Mouse (Mus musculus): ENCODE results near the gene Ttc26. TPM values are rescaled to one million over a fixed set of nuclear protein-coding genes. Genes with fewer than 3 reads are reported as not detected.
A peak's percentile ranks its signal among the peaks of the same experiment; 100 is the strongest.

The Ttc26 gene
- 8.6 and 12.8 TPM in 2 replicates for total RNA-seq (2017)

DNA sequence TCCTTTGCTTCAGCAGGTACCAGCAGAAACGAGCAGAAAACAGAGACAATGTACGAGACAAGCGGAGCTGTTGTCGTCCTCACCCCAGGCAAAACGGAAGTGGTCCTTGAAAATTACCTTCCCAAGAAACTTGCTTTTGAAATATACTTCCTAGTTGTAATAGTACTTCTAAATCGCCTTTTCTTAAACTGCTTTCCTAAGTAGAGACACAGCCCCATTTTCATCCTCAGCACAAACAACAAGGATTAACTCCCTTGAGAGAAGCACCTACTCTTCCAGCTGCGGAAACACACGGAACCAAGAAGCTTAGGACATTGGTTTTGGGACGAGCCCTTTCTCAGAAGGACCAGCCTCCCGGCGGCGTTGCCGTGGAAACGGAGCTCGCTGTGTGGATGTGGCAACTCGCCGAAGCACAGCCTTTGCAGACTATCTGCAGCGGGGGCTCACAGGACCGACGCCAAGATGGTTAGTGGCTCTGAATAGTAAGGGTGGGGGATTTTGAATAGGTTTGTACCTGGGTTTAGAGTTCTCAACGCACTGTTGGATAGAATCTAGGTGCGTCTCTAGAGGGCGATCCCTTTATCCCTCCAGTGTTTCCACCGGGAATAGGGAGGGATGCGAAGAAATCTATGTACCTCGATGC, at the start of gene Ttc26:
Gene Ttc26, plus strand, starts transcription at position 341 of the 643 bp plus-strand sequence.
- ATAC-seq (replicated peaks in 1 of 2; ENCODE audit: insufficient read depth in 1 of 2, low FRiP score in 2 of 2, low TSS enrichment in 1 of 2, low read depth in 1 of 2, poor library complexity in 2 of 2, severe bottlenecking in 2 of 2) = peak; percentile 96 to 99

DNA sequence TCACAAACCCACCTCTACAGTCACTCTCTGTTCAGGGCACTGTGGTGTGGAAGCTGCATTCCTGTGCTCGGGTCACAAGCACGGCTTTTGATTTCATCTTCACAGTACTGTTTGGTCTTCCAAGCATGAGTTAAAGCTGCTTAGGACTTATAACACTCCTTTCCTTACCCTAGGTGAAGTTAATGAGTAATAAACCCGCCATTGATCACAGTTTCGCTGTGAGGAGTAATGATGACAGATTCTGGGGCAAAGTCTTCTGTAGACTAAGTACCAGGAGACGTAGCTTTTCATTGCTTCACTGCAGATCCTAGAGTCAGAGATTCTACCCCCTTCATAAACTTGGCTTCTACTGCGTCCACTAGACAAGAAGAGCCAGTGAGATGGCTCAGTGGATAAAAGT, 46.0 kb upstream of the Ttc26 start:
- no peak for ATAC-seq (replicated peaks in 1 of 2; ENCODE audit: insufficient read depth in 1 of 2, low FRiP score in 2 of 2, low TSS enrichment in 1 of 2, low read depth in 1 of 2, poor library complexity in 2 of 2, severe bottlenecking in 2 of 2)

DNA sequence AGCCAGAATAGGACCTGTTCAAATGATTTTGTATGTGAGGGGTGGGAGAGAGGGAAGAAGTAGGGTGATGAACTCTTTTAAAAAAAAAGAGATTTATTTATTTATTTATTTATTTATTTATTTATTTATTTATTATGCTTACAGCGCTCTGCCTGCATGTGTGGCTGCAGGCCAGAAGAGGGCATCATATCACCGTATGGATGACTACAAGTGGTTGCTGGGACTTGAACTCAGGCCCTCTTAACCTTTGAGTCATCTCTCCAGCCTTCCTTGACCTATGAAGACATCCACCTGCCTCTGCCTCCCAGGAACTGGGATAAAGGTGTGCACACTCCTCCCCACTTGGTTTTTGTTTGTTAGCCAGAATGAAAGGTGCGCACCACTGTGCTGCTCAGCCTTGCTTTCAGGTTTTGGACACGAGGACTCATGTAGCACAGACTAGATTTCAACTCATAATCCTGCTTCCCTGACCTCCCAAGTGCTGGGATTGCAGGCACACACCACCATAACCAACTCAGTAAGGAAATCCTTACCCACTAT, 44.0 kb upstream of the Ttc26 start:
- no peak for ATAC-seq (replicated peaks in 1 of 2; ENCODE audit: insufficient read depth in 1 of 2, low FRiP score in 2 of 2, low TSS enrichment in 1 of 2, low read depth in 1 of 2, poor library complexity in 2 of 2, severe bottlenecking in 2 of 2)

- ATAC-seq (replicated peaks in 1 of 2; ENCODE audit: insufficient read depth in 1 of 2, low FRiP score in 2 of 2, low TSS enrichment in 1 of 2, low read depth in 1 of 2, poor library complexity in 2 of 2, severe bottlenecking in 2 of 2) = no peak
Measured at GRCm38 (mm10) chr6:38337951-38338350, 43.3 kb upstream of the Ttc26 start.

GRCm38 (mm10) chr6:38339078-38339477, 42.2 kb upstream of the Ttc26 start:
- ATAC-seq (replicated peaks in 1 of 2; ENCODE audit: insufficient read depth in 1 of 2, low FRiP score in 2 of 2, low TSS enrichment in 1 of 2, low read depth in 1 of 2, poor library complexity in 2 of 2, severe bottlenecking in 2 of 2) = no peak

DNA sequence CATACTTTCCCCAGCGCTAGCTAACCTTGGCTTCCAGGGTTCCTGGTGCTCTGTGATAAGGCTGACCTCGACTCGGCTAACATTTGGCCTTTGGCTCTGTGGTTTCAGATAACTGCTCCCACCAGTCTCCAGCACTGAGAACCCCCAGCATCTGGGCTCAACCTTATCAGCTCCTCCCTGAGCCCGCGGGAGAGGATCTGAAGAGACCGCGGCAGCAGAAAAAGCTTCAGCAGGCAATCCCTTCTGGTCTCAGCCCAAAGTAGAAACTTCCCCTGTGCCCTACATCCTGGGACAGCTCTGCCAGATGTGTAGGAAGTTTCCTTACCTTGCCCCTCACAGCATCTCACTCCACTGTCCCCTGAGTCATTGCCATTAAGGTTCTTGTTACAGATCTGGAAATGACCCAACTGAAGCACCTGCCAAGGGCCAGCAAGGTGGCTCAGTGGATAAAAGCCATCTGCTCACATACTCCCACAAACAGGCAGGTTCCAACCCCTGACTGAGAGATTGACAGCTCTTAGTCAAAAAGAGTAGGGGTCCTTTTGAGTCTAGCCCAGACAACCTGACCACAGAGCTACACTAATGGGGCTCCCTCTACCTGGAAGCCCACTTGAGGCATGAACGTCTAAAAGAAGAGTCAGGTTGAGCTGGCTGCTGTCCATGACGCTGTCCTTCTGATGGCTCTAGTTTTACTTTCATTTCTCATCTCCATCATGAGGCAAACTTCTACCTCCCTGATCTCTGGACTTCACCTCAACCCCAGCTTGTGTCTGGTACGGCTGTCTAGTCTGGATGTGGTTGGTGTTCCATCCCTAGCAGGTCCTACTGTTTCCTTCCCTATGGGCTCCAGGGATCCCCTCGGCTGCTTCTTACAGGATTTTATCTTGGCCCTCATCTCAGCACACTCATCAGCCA, 39.3 kb upstream of the Ttc26 start:
- peak; percentile 43 to 60 for ATAC-seq (replicated peaks in 1 of 2; ENCODE audit: insufficient read depth in 1 of 2, low FRiP score in 2 of 2, low TSS enrichment in 1 of 2, low read depth in 1 of 2, poor library complexity in 2 of 2, severe bottlenecking in 2 of 2)

DNA sequence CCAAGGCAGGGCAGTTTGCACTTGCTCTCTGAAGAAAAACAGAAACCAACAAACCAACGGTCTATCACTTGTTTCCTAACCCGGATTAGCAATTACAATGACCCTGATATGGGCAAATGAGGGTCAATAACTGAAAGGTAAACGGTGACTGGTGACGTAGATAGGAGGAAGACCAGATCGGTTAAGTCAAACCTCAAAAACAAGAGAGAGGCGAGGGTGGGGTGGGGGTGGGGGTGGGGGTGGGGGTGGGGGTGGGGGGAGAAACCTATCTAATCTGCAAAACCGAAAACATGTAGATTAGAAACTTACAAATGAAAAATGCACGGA, 38.6 kb upstream of the Ttc26 start:
- ATAC-seq (replicated peaks in 1 of 2; ENCODE audit: insufficient read depth in 1 of 2, low FRiP score in 2 of 2, low TSS enrichment in 1 of 2, low read depth in 1 of 2, poor library complexity in 2 of 2, severe bottlenecking in 2 of 2) = no peak

GRCm38 (mm10) chr6:38343581-38343980, 37.7 kb upstream of the Ttc26 start:
- ATAC-seq (replicated peaks in 1 of 2; ENCODE audit: insufficient read depth in 1 of 2, low FRiP score in 2 of 2, low TSS enrichment in 1 of 2, low read depth in 1 of 2, poor library complexity in 2 of 2, severe bottlenecking in 2 of 2) = no peak

GRCm38 (mm10) chr6:38344006-38344670, 37.1 kb upstream of the Ttc26 start:
- no peak for ATAC-seq (replicated peaks in 1 of 2; ENCODE audit: insufficient read depth in 1 of 2, low FRiP score in 2 of 2, low TSS enrichment in 1 of 2, low read depth in 1 of 2, poor library complexity in 2 of 2, severe bottlenecking in 2 of 2)

- peak in 1 of 2 experiments; percentile 40; a peak in 1 of 4 replicates for ATAC-seq (replicated peaks in 1 of 2; ENCODE audit: insufficient read depth in 1 of 2, low FRiP score in 2 of 2, low TSS enrichment in 1 of 2, low read depth in 1 of 2, poor library complexity in 2 of 2, severe bottlenecking in 2 of 2)
Measured at GRCm38 (mm10) chr6:38345796-38346195, 35.5 kb upstream of the Ttc26 start.

DNA sequence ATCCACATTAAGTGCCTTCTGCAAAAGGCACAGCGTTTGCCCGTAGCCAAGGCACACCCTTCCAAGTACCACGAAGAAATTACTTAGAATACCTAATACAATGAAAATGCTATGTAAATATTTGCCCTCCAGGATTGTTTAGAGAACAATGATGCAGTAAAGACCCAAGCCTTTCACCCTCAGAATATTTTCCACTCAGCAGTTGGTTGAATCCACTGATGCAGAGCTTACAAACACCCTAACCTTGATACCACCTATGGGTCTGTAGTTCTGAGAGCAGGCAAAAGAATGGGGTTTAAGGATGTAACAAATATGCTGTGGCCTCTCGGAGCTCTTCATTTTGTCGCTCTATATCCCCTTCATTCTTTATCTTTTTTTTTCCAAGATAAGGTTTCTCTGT, 33.4 kb upstream of the Ttc26 start:
- ATAC-seq (replicated peaks in 1 of 2; ENCODE audit: insufficient read depth in 1 of 2, low FRiP score in 2 of 2, low TSS enrichment in 1 of 2, low read depth in 1 of 2, poor library complexity in 2 of 2, severe bottlenecking in 2 of 2) = no peak

- no peak for ATAC-seq (replicated peaks in 1 of 2; ENCODE audit: insufficient read depth in 1 of 2, low FRiP score in 2 of 2, low TSS enrichment in 1 of 2, low read depth in 1 of 2, poor library complexity in 2 of 2, severe bottlenecking in 2 of 2)
Measured at GRCm38 (mm10) chr6:38348811-38349453, 32.3 kb upstream of the Ttc26 start.

DNA sequence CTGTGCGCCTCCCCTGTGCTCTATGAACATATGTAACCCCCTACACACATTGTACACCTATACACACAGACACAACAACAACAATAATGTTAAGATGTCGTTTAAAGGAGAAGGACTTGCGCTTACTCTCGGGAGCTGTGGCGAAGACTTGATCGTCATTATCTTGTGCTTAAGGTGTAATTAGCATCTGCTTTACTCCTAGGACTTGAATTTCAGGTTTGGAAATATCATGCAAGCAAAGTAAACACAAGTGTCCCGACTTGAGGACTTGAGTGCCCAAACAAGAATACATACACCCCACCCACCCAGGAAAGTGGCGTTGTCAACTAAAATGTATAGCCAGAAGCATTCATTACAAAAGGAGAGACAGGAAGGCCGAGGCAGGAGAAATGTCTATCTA, 31.5 kb upstream of the Ttc26 start:
- no peak for ATAC-seq (replicated peaks in 1 of 2; ENCODE audit: insufficient read depth in 1 of 2, low FRiP score in 2 of 2, low TSS enrichment in 1 of 2, low read depth in 1 of 2, poor library complexity in 2 of 2, severe bottlenecking in 2 of 2)

- ATAC-seq (replicated peaks in 1 of 2; ENCODE audit: insufficient read depth in 1 of 2, low FRiP score in 2 of 2, low TSS enrichment in 1 of 2, low read depth in 1 of 2, poor library complexity in 2 of 2, severe bottlenecking in 2 of 2) = peak in 1 of 2 experiments; percentile 33; a peak in 1 of 4 replicates
Measured at GRCm38 (mm10) chr6:38351930-38352329, 29.3 kb upstream of the Ttc26 start.

DNA sequence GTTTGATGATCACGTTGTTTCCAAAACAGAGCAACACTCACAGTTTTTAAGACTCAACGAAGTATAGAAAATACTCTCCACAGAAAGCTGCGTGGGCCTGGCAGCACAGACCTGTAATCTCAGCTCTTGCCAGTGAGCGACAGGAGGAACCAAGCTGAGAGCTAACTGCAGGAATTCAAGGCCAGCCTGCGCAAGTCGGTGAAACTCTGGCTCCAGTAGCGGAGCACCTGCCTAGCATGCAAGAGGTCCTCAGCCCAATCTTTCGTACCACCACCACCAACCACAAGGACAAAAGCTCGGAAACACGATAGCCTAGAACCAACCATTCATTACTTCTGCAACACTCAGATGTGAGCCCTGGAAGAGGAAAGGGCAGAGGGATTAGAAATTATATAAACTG, 28.8 kb upstream of the Ttc26 start:
- ATAC-seq (replicated peaks in 1 of 2; ENCODE audit: insufficient read depth in 1 of 2, low FRiP score in 2 of 2, low TSS enrichment in 1 of 2, low read depth in 1 of 2, poor library complexity in 2 of 2, severe bottlenecking in 2 of 2) = 0 out of 4 replicates have a peak, but pooled peaks have one; percentile 12 to 22

GRCm38 (mm10) chr6:38353181-38353580, 28.1 kb upstream of the Ttc26 start:
- ATAC-seq (replicated peaks in 1 of 2; ENCODE audit: insufficient read depth in 1 of 2, low FRiP score in 2 of 2, low TSS enrichment in 1 of 2, low read depth in 1 of 2, poor library complexity in 2 of 2, severe bottlenecking in 2 of 2) = no peak
